Mouse (Mus musculus) 3T3-L1 (cell line): ENCODE results near the gene B4galt1.
A peak's percentile ranks its signal among the peaks of the same experiment; 100 is the strongest.

Source experiments
- DNase-seq: peaks from one replicate; pipeline ENCODE4 v3.0.0-alpha.2; 2015; ENCODE audit warnings: low read depth, low spot score

The B4galt1 gene

GRCm38 (mm10) chr4:40781797-40782495 is 71.9 kb downstream of the B4galt1 start:
- peak; percentile 92 for DNase-seq

DNA sequence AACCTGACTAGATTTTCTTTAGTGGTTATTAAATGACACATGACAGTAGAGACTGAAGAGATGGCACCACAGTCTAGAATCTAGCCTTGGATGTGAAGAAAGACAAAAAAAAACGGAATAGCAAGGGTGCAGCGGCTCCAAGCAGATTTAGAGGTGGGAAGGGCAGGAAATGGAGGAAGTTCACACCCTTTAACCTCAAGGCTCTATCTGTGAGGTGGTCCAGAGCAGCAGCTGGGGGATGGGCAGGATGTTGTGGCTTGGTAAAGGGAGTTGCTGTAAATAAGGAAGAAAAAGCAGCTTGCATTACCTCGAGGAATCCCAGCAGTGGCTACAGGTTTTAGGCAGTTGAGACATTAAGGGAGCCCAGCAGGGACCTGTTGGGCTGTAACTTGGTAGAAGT is 72.7 kb downstream of the B4galt1 start:
- peak; percentile 37 for DNase-seq

DNA sequence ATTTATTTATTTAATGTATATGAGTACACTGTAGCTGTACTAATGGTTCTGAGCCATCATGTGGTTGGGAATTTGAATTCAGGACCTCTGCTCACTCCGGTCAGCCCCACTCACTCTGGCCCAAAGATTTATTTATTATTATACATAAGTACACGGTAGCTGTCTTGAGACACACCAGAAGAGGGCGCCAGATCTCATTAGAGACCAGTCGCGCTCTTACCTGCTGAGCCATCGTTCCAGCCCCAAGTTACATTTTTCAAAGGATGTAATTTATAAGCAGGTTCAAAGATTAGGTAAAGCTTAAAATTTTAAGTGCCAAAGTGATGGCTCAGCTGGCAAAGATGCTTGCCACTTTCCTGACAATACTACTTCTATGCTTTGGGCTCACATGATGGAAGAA is 75.1 kb downstream of the B4galt1 start:
- no peak for DNase-seq

DNA sequence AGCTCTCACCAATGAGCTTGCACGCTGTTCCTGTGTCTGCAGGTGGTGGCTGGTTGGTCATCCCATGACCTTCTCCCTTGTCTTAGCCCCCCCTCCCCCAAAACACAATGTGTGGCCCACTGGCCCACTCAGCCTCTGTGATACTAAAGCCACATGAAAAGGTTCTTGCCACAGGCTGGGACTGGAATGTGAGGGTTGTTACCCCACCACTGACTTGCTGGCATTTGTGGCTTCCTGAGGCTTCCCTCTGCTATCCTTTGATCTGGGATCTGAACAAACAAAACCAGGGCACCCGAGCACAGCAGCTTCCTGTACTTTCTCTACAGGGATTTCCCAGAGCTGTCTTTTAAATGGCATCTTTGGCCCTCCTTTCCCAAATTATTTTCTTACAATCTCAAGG is 76.7 kb downstream of the B4galt1 start:
- DNase-seq, result peak; percentile 45

- peak; percentile 84 for DNase-seq
These were observed 77.4 kb downstream of the B4galt1 start for GRCm38 (mm10) chr4:40776416-40776815.

- peak; percentile 87 for DNase-seq
These were observed 79.2 kb downstream of the B4galt1 start for GRCm38 (mm10) chr4:40774279-40775259.

DNA sequence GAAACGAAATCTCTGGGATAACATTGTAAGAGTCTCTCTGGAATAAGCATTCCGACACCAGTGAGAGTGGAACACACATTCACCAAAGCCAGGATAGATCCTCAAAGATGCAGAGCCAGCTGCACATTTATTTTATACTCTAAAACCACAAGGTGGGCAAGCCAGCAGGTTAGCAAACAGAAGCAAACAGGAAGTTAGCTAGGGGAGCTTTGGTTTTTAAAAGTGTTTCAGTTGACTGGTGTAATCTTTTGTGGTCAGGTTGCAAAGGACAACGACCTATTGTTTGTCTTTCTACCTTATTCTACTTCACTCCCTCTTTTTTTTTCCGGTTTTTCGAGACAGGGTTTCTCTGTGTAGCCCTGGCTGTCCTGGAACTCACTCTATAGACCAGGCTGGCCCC is 93.9 kb downstream of the B4galt1 start:
- no peak for DNase-seq

DNA sequence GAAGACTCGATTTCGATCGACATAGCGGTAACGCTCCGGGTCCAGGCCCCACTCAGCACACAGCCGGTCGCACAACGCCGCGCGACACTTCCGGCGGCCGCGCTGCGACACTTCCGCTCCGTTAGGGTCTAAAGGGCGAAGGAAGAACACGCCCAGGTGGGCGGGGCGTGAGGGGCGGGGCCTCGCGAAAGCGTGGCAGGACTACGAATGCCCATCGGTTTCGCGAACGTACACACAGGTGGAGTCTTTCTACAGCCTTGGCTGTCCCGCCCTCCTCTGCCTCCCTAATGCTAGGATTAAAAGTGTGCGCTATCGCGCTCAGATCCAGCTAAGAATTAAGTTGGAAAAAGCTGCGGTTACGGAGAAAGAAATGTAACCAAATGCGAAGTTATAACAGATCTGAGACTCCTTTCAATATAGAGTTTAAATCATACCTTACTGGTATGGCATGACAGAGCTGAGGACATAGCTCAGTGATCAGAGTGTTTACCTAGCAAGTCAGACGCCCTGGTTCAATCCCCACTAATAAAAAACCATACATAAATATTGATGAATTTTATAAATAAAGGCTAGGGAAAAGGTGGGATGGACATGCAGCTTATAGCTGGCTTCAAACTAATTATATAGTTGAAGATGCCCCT is 95.9 kb downstream of the B4galt1 start, which contains the start of gene Smu1:
Gene Smu1 (minus strand): TSS at position 144 of the 641 bp plus-strand sequence.
- DNase-seq, result peak; percentile 94

GRCm38 (mm10) chr4:40757157-40757779 is 96.5 kb downstream of the B4galt1 start:
- peak; percentile 60 for DNase-seq
